Mouse (Mus musculus) lung, adult 2 months (tissue): Measurements from ENCODE around the gene Spint2. TPM values are rescaled to one million over a fixed set of nuclear protein-coding genes. Genes with fewer than 3 reads are reported as not detected.
A peak's percentile ranks its signal among the peaks of the same experiment; 100 is the strongest.
"Not testable (repeated sequence)": the region's sequence is repeated elsewhere in the genome, so short reads cannot be mapped to it uniquely, and the experiment has no call there.

Source experiments
- DNase-seq: peaks from one replicate; pipeline ENCODE4 v3.0.0; 2022
- H3K4me1 ChIP-seq: fragments of 200-500 bp; 2 replicates; pipeline ENCODE4 v1.6.1; 2011; ENCODE audit warnings: low read length; ENCODE audit not compliant: control insufficient read depth, insufficient read depth
- H3K4me3 ChIP-seq: fragments of 200-500 bp; replicated peaks from 2 replicates; pipeline ENCODE3; 2011; ENCODE audit warnings: low read depth, mild to moderate bottlenecking, control low read depth, low read length; ENCODE audit errors: extremely low read depth
- CTCF ChIP-seq: fragments of 200-500 bp; IDR thresholded peaks from 2 replicates; pipeline ENCODE4 v1.5.1; 2011; ENCODE audit warnings: mild to moderate bottlenecking, low read length, control low read depth; ENCODE audit not compliant: insufficient read depth
- POLR2A ChIP-seq: fragments of 200-500 bp; IDR thresholded peaks from 2 replicates; pipeline ENCODE4 v1.6.1; 2011; ENCODE audit warnings: low read depth, mild to moderate bottlenecking, control low read depth, low read length, borderline replicate concordance; ENCODE audit errors: extremely low read depth
- WGBS: fragments of 180-500 bp; shearing (Covaris S2); methylation state at CpG from one replicate; pipeline ENCODE4 v1.1.7; 2018; 5-methylcytosine and 5-hydroxymethylcytosine counted together
- polyA plus RNA-seq: library from polyadenylated mRNA; depleted of rRNA; stranded (reverse); fragments of >200 nt; gene quantifications from 2 replicates; pipeline ENCODE4 v1.2.3, GENCODE M21; 2012; rRNA removed

Spint2 gene
- polyA plus RNA-seq, 1 experiment: 317 TPM

- H3K4me3 ChIP-seq: peak overlapping the region; percentile 64
- TF ChIP-seq POLR2A (no peak), CTCF (no peak)
- H3K4me1 ChIP-seq: 0 out of 2 replicates have a peak, but pooled peaks cover 4% of the 10 kb centered on the region
- no peak for DNase-seq
- WGBS: 35% methylated on average over 26 of the region's 26 CpGs
These were observed 69.4 kb downstream of the Spint2 start for GRCm38 (mm10) chr7:29212199-29212765.

- Histone ChIP-seq H3K4me1 (0 out of 2 replicates have a peak, but pooled peaks cover 4% of the 10 kb centered on the region), H3K4me3 (peak overlapping the region; percentile 64)
- peak; percentile 90 for DNase-seq
- no peak for TF ChIP-seq CTCF
- TF ChIP-seq POLR2A: peak; percentile 69; the same call in 1 of the 2 replicates
- WGBS: 5% methylated on average over 34 of the region's 34 CpGs
These were observed 70.1 kb downstream of the Spint2 start for GRCm38 (mm10) chr7:29211415-29212198.

GRCm38 (mm10) chr7:29211013-29211412 is 70.7 kb downstream of the Spint2 start:
- H3K4me3 ChIP-seq: peak overlapping the region; percentile 64
- 11% methylated on average over 14 of the region's 15 CpGs for WGBS
- peak; percentile 47 for DNase-seq
- not testable (repeated sequence) for H3K4me1 ChIP-seq

Other genes starting within 250 kb of the Spint2 start
- gene Ryr1, start 156.7 kb downstream of the Spint2 start, polyA plus RNA-seq: 0.10 and 10.9 TPM in 2 replicates
- gene Rasgrp4, start 147.1 kb downstream of the Spint2 start, polyA plus RNA-seq: 15.0 and 19.7 TPM in 2 replicates
- 46.0 and 47.7 TPM in 2 replicates for gene Fam98c, start 125.7 kb downstream of the Spint2 start, polyA plus RNA-seq
- 1.5 and 1.9 TPM in 2 replicates for gene Ggn, start 111.7 kb downstream of the Spint2 start, polyA plus RNA-seq
- 3.9 and 5.8 TPM in 2 replicates for gene Spred3, start 111.5 kb downstream of the Spint2 start, polyA plus RNA-seq
- gene Psmd8, start 101.2 kb downstream of the Spint2 start, polyA plus RNA-seq: 93.5 and 165 TPM in 2 replicates
- gene Catsperg1, start 67.9 kb downstream of the Spint2 start, polyA plus RNA-seq: 3.4 and 3.9 TPM in 2 replicates
- 30.6 and 41.5 TPM in 2 replicates for gene Kcnk6, start 49.4 kb downstream of the Spint2 start, polyA plus RNA-seq
- gene Yif1b, start 43.6 kb downstream of the Spint2 start, polyA plus RNA-seq: 182 and 190 TPM in 2 replicates
- gene 2200002D01Rik, start 33.4 kb downstream of the Spint2 start, polyA plus RNA-seq: 7.9 and 12.6 TPM in 2 replicates
- 242 and 329 TPM in 2 replicates for gene Ppp1r14a, start 7.4 kb upstream of the Spint2 start, polyA plus RNA-seq
- 1.7 and 4.0 TPM in 2 replicates for gene Dpf1, start 22.0 kb upstream of the Spint2 start, polyA plus RNA-seq
- gene Sipa1l3, start 236.7 kb upstream of the Spint2 start, polyA plus RNA-seq: 125 and 132 TPM in 2 replicates